Mouse (Mus musculus) liver, postnatal 0 days (tissue): ENCODE data around the gene Zcchc8.
A peak's percentile ranks its signal among the peaks of the same experiment; 100 is the strongest.

Source experiments
- CTCF ChIP-seq: sonication (generic); IDR thresholded peaks from 2 replicates; pipeline ENCODE4 v1.5.1; 2016; ENCODE audit warnings: antibody characterized with exemption, low read depth
- EP300 ChIP-seq: IDR thresholded peaks from 2 replicates; pipeline ENCODE4 v1.6.1; 2016; ENCODE audit warnings: antibody characterized with exemption, low read depth, mild to moderate bottlenecking

DNA sequence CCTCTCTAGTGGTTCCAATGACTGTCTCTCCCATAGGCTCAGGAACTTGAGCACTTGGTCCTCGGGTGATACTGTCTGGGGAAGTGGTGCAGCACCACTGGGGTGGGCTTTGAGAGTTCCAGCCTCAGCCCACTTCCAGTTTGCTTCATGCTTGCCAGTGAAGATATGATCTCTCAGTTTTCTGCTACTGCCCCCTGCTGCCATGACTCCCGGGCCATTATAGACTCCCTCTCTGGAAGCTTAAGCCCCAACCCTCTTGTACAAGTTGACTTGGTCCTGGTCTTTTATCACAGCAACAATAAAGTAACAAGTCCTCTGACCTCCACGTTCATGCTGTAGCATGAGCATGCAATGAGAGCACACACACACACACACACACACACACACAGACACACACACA, 41.8 kb downstream of the Zcchc8 start:
- TF ChIP-seq CTCF (0 out of 2 replicates have a peak, but pooled peaks have one; percentile 17), EP300 (no peak)
